Mouse (Mus musculus): Measurements from ENCODE around the gene Htr3a. TPM values are rescaled to one million over a fixed set of nuclear protein-coding genes. Genes with fewer than 3 reads are reported as not detected.
A peak's percentile ranks its signal among the peaks of the same experiment; 100 is the strongest.

The Htr3a gene
- not detected for total RNA-seq (2021)
- long read RNA-seq, experiment 1, result 0 reads
- long read RNA-seq, experiment 2, result 0 reads

GRCm38 (mm10) chr9:48910885-48911537 lies at the start of gene Htr3a:
Gene Htr3a, minus strand, starts transcription at chr9:48911099.
- Histone ChIP-seq H3K27ac (no peak within 1 kb of the TSS), H3K4me3 (no peak within 1 kb of the TSS)
- DNase-seq, result peak; percentile 72
- intact Hi-C loops (cut with DNase I), result no loop called here
- no peak for TF ChIP-seq CTCF (IDR thresholded peaks at IDR 0.05)

GRCm38 (mm10) chr9:48947565-48947964 lies 36.7 kb upstream of the Htr3a start:
- no peak for TF ChIP-seq CTCF (IDR thresholded peaks at IDR 0.05)

GRCm38 (mm10) chr9:48942349-48942748 lies 31.4 kb upstream of the Htr3a start:
- intact Hi-C loops (cut with DNase I), result no loop called here
- TF ChIP-seq CTCF (IDR thresholded peaks at IDR 0.05), result no peak
- no peak for DNase-seq

More at GRCm38 (mm10) chr9:48947565-48947964, 36.7 kb upstream of the Htr3a start:
- intact Hi-C loops (cut with DNase I), result no loop called here
- H3K4me3 ChIP-seq, result no peak overlapping the region
- H3K27ac ChIP-seq, result no peak overlapping the region
- no peak for DNase-seq

GRCm38 (mm10) chr9:48929436-48929835 lies 18.5 kb upstream of the Htr3a start:
- intact Hi-C loops (cut with DNase I), result no loop called here
- TF ChIP-seq CTCF (IDR thresholded peaks at IDR 0.05), result no peak
- no peak for DNase-seq
- H3K27ac ChIP-seq, result no peak overlapping the region
- no peak overlapping the region for H3K4me3 ChIP-seq

More at GRCm38 (mm10) chr9:48942349-48942748, 31.4 kb upstream of the Htr3a start:
- H3K4me3 ChIP-seq, result no peak overlapping the region
- H3K27ac ChIP-seq, result no peak overlapping the region

GRCm38 (mm10) chr9:48928781-48929180 lies 17.9 kb upstream of the Htr3a start:
- no peak for TF ChIP-seq CTCF (IDR thresholded peaks at IDR 0.05)
- H3K4me3 ChIP-seq, result no peak overlapping the region
- no peak for DNase-seq
- intact Hi-C loops (cut with DNase I), result no loop called here
- no peak overlapping the region for H3K27ac ChIP-seq

- no peak overlapping the region for H3K4me3 ChIP-seq
- no peak for DNase-seq
- no peak overlapping the region for H3K27ac ChIP-seq
- TF ChIP-seq CTCF (IDR thresholded peaks at IDR 0.05), result no peak
- intact Hi-C loops (cut with DNase I), result no loop called here
Measured at GRCm38 (mm10) chr9:48916011-48916788, 5.3 kb upstream of the Htr3a start.

GRCm38 (mm10) chr9:48904421-48904820 lies 6.5 kb downstream of the Htr3a start:
- intact Hi-C loops (cut with DNase I), result no loop called here
- Histone ChIP-seq H3K27ac (no peak overlapping the region), H3K4me3 (no peak overlapping the region)
- no peak for DNase-seq
- TF ChIP-seq CTCF (IDR thresholded peaks at IDR 0.05), result no peak

GRCm38 (mm10) chr9:48903766-48904165 lies 7.1 kb downstream of the Htr3a start:
- intact Hi-C loops (cut with DNase I), result no loop called here
- no peak for TF ChIP-seq CTCF (IDR thresholded peaks at IDR 0.05)
- no peak for DNase-seq
- Histone ChIP-seq H3K4me3 (no peak overlapping the region), H3K27ac (no peak overlapping the region)

GRCm38 (mm10) chr9:48898551-48898950 lies 12.3 kb downstream of the Htr3a start:
- intact Hi-C loops (cut with DNase I), result no loop called here
- no peak overlapping the region for H3K4me3 ChIP-seq
- H3K27ac ChIP-seq, result no peak overlapping the region
- no peak for TF ChIP-seq CTCF (IDR thresholded peaks at IDR 0.05)
- DNase-seq, result no peak

GRCm38 (mm10) chr9:48895819-48896536 lies 14.9 kb downstream of the Htr3a start:
- no peak for TF ChIP-seq CTCF (IDR thresholded peaks at IDR 0.05)
- no peak for DNase-seq
- no peak overlapping the region for H3K4me3 ChIP-seq
- intact Hi-C loops (cut with DNase I), result loop anchor here (2.0 kb wide), 1 partner anchor 35 kb away; no protein-coding TSS in a partner anchor
- no peak overlapping the region for H3K27ac ChIP-seq

GRCm38 (mm10) chr9:48894755-48895154 lies 16.1 kb downstream of the Htr3a start:
- no peak overlapping the region for H3K4me3 ChIP-seq
- intact Hi-C loops (cut with DNase I), result loop anchor here (1.0 to 5.0 kb wide), 3 partner anchors 34 to 427 kb away; no protein-coding TSS in a partner anchor
- no peak for DNase-seq
- H3K27ac ChIP-seq, result no peak overlapping the region
- no peak for TF ChIP-seq CTCF (IDR thresholded peaks at IDR 0.05)

GRCm38 (mm10) chr9:48893986-48894385 lies 16.9 kb downstream of the Htr3a start:
- TF ChIP-seq CTCF (IDR thresholded peaks at IDR 0.05), result peak; percentile 77
- intact Hi-C loops (cut with DNase I), result loop anchor here (1.0 to 5.0 kb wide), 4 partner anchors 33 to 427 kb away; no protein-coding TSS in a partner anchor
- Histone ChIP-seq H3K4me3 (no peak overlapping the region), H3K27ac (no peak overlapping the region)
- peak; percentile 76 for DNase-seq

- no peak for DNase-seq
- intact Hi-C loops (cut with DNase I), result no loop called here
- no peak for TF ChIP-seq CTCF (IDR thresholded peaks at IDR 0.05)
- no peak overlapping the region for H3K27ac ChIP-seq
- no peak overlapping the region for H3K4me3 ChIP-seq
Measured at GRCm38 (mm10) chr9:48889093-48889492, 21.8 kb downstream of the Htr3a start.
